Mouse (Mus musculus) spleen, adult 2 months (tissue): ENCODE results near the gene Tmem170b.

Source experiments
- CTCF ChIP-seq: fragments of 200-500 bp; IDR thresholded peaks from 2 replicates; pipeline ENCODE4 v1.5.1; 2011; ENCODE audit warnings: mild to moderate bottlenecking, inconsistent platforms; ENCODE audit not compliant: insufficient read depth, insufficient read length, insufficient replicate concordance; ENCODE audit errors: extremely low read depth
- POLR2A ChIP-seq: fragments of 200-500 bp; IDR thresholded peaks from 2 replicates; pipeline ENCODE4 v1.6.1; 2011; ENCODE audit warnings: low read depth, low read length, inconsistent platforms

DNA sequence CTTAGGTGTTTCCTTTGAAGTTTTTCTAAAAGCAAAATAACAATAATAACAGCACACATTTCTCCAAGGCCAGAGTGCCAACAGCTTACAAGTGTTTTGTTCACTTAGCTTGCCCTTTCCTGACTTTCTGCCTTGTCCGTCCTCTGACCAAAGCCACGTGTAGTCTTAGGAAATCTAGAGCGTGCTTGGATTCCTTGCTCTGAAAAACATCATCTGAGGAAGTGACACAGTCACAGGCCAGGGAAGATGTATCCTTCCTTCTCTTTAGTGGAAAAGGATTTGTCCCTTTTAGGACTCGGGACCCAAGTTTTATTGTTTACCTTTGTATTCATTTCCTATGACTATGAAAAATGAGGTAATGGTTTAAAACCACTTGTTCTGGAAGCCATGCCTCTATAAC is 67.8 kb downstream of the Tmem170b start:
- TF ChIP-seq CTCF (no peak), POLR2A (no peak)
